Mouse (Mus musculus) limb, embryonic 13.5 days (tissue): Measurements from ENCODE around the gene Ppp1cc. TPM values are rescaled to one million over a fixed set of nuclear protein-coding genes. Genes with fewer than 3 reads are reported as not detected.

Source experiments
- ATAC-seq: fragments of 200-750 bp; cut with Nextera tagmentation; 2 replicates; pipeline ENCODE4 v1.8.0; 2017; ENCODE audit warnings: low read depth, moderate number of reproducible peaks, moderate TSS enrichment; ENCODE audit not compliant: low FRiP score
- H3K27ac ChIP-seq: fragments of 300-500 bp; sonication (generic); 2 replicates; pipeline ENCODE4 v1.5.1; 2015; ENCODE audit warnings: inconsistent platforms, mild to moderate bottlenecking, moderate library complexity
- H3K27me3 ChIP-seq: fragments of 300-500 bp; sonication (generic); 2 replicates; pipeline ENCODE4 v1.6.1; 2015; ENCODE audit warnings: mild to moderate bottlenecking, inconsistent platforms
- H3K36me3 ChIP-seq: fragments of 300-500 bp; sonication (generic); 2 replicates; pipeline ENCODE4 v1.6.1; 2015; ENCODE audit warnings: inconsistent platforms, mild to moderate bottlenecking, moderate library complexity
- H3K4me1 ChIP-seq: fragments of 300-500 bp; sonication (generic); 2 replicates; pipeline ENCODE4 v1.6.1; 2015; ENCODE audit warnings: inconsistent platforms
- H3K4me2 ChIP-seq: fragments of 300-500 bp; sonication (generic); replicated peaks from 2 replicates; pipeline ENCODE4 v1.6.1; 2015; ENCODE audit warnings: inconsistent platforms, mild to moderate bottlenecking, moderate library complexity
- H3K4me3 ChIP-seq: fragments of 300-500 bp; sonication (generic); 2 replicates; pipeline ENCODE4 v1.5.1; 2015; ENCODE audit warnings: moderate library complexity, mild to moderate bottlenecking, inconsistent platforms
- H3K9ac ChIP-seq: fragments of 300-500 bp; sonication (generic); 2 replicates; pipeline ENCODE4 v1.6.1; 2015; ENCODE audit warnings: mild to moderate bottlenecking, inconsistent platforms
- H3K9me3 ChIP-seq: fragments of 300-500 bp; sonication (generic); 2 replicates; pipeline ENCODE4 v1.6.1; 2016; ENCODE audit warnings: inconsistent platforms
- WGBS: fragments of 180-500 bp; shearing (Covaris S2); methylation state at CpG from one replicate; pipeline ENCODE4 v1.1.7; 2015; 5-methylcytosine and 5-hydroxymethylcytosine counted together
- polyA plus RNA-seq: library from polyadenylated mRNA; unstranded; fragments of >200 nt; fragmentation: Nextera tagmentation; extraction: Ambion mirVana; gene quantifications from 2 replicates; pipeline ENCODE4 v1.2.1, GENCODE M21; 2015

Gene Ppp1cc
- polyA plus RNA-seq, result 231 and 235 TPM in 2 replicates

GRCm38 (mm10) chr5:122157827-122158381 lies at the start of gene Ppp1cc:
TSS of gene Ppp1cc (plus strand) at chr5:122158278.
- H3K27ac ChIP-seq, result peak within 1 kb of the TSS; percentile 87
- ATAC-seq, result peak; percentile 90
- no peaks in the 10 kb centered on the region for H3K27me3 ChIP-seq
- peak within 1 kb of the TSS; percentile 95 for H3K4me3 ChIP-seq
- peak within 1 kb of the TSS; percentile 84 for H3K4me2 ChIP-seq
- no peaks in the 10 kb centered on the region for H3K9me3 ChIP-seq
- WGBS, result under 1% methylated on average over 54 of the region's 54 CpGs
- peaks cover 50% of the 10 kb centered on the region for H3K4me1 ChIP-seq
- peak within 1 kb of the TSS; percentile 98 for H3K9ac ChIP-seq
- H3K36me3 ChIP-seq, result peaks cover 23% of the 10 kb centered on the region

GRCm38 (mm10) chr5:122109325-122110060 lies 48.6 kb upstream of the Ppp1cc start:
- WGBS, result 55% methylated on average over 16 of the region's 16 CpGs
- Histone ChIP-seq H3K27me3 (no peaks in the 10 kb centered on the region; the same call in 1 of the 2 replicates), H3K4me1 (no peaks in the 10 kb centered on the region), H3K4me2 (no peak overlapping the region), H3K4me3 (no peak overlapping the region), H3K9me3 (no peaks in the 10 kb centered on the region), H3K27ac (no peak overlapping the region), H3K9ac (no peak overlapping the region), H3K36me3 (no peaks in the 10 kb centered on the region)
- ATAC-seq, result no peak

DNA sequence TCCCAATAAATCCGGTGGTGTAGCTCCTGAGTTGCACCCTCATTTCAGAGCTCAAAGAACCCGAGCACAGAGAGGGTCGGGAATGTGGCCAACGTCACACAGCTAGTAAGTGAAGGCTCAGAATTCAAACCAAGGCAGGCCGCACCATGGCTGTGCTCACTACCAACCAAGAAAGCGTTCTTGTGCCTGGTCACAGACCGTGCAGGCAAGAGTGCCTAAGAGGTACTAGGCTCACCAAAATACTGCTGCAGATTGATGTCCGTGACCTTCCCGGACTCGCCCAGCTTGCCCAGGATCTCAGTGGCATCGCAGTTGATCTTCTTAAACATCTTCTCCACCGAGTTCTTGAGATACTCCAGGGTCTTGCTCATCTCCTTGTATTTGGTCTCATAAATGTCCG lies 47.5 kb upstream of the Ppp1cc start:
- Histone ChIP-seq H3K9me3 (no peaks in the 10 kb centered on the region), H3K27ac (no peak overlapping the region), H3K4me1 (no peaks in the 10 kb centered on the region), H3K27me3 (no peaks in the 10 kb centered on the region; the same call in 1 of the 2 replicates), H3K4me2 (no peak overlapping the region), H3K4me3 (no peak overlapping the region), H3K36me3 (no peaks in the 10 kb centered on the region), H3K9ac (no peak overlapping the region)
- WGBS, result 92% methylated on average over 13 of the region's 13 CpGs
- ATAC-seq, result no peak

DNA sequence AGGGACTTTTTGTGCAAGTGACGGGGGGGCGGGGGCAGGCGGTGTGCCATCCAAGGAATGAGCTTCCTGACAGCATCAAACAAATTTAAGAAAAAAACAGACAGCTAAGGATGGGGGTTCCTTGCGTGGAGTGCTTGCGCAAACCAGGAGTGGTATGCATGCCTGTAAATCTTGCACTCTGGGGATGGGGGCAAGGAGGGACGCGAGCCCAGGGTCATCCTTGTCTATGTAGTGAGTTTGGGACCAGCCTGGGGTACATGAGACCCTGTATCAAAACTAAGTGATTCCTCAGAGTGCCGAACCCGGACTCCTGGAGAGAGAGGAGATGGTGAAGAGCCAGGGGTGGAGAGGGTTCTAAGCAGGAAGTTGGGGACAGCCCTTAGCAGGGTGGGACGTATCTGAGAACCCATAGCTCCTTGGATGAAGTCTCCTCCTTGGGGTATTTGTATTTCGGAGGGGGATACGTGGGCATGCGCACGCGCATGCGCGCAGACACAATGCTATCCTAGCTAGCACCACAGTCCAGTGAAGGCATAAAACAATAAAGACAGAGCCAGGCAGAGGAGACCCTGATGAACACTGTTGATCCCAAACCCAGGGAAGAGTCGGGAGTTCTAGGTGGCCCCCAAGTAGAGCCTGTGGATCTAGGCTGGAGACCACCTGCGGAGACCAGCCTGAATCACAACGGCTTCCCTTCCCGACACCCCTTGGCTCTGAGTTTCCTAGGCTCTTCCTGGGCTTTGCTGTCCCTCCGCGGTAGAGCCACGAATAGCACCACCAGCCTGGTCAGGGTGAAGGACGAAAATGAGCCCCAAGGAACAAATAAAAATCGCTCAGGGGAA lies 46.8 kb upstream of the Ppp1cc start:
- no peak overlapping the region for H3K9ac ChIP-seq
- WGBS, result 65% methylated on average over 26 of the region's 26 CpGs
- H3K4me1 ChIP-seq, result no peaks in the 10 kb centered on the region
- ATAC-seq, result no peak
- no peaks in the 10 kb centered on the region; the same call in 1 of the 2 replicates for H3K27me3 ChIP-seq
- H3K4me2 ChIP-seq, result peak overlapping the region; percentile 17
- H3K9me3 ChIP-seq, result no peaks in the 10 kb centered on the region
- no peak overlapping the region for H3K27ac ChIP-seq
- H3K4me3 ChIP-seq, result no peak overlapping the region
- no peaks in the 10 kb centered on the region for H3K36me3 ChIP-seq

GRCm38 (mm10) chr5:122111933-122112248 lies 46.2 kb upstream of the Ppp1cc start:
- H3K36me3 ChIP-seq, result no peaks in the 10 kb centered on the region
- H3K27me3 ChIP-seq, result no peaks in the 10 kb centered on the region; the same call in 1 of the 2 replicates
- H3K9me3 ChIP-seq, result no peaks in the 10 kb centered on the region
- H3K9ac ChIP-seq, result no peak overlapping the region
- H3K4me2 ChIP-seq, result peak overlapping the region; percentile 17
- no peak for ATAC-seq
- WGBS, result 49% methylated on average over 4 of the region's 4 CpGs
- no peak overlapping the region for H3K4me3 ChIP-seq
- no peak overlapping the region for H3K27ac ChIP-seq
- no peaks in the 10 kb centered on the region for H3K4me1 ChIP-seq

- H3K9ac ChIP-seq, result no peak overlapping the region
- WGBS, result 82% methylated on average over 7 of the region's 7 CpGs
- ATAC-seq, result no peak
- no peaks in the 10 kb centered on the region for H3K4me1 ChIP-seq
- no peak overlapping the region for H3K4me3 ChIP-seq
- no peaks in the 10 kb centered on the region for H3K9me3 ChIP-seq
- no peak overlapping the region for H3K4me2 ChIP-seq
- H3K27me3 ChIP-seq, result no peaks in the 10 kb centered on the region; the same call in 1 of the 2 replicates
- H3K36me3 ChIP-seq, result no peaks in the 10 kb centered on the region
- H3K27ac ChIP-seq, result no peak overlapping the region
These were observed 44.6 kb upstream of the Ppp1cc start for GRCm38 (mm10) chr5:122113450-122113849.

DNA sequence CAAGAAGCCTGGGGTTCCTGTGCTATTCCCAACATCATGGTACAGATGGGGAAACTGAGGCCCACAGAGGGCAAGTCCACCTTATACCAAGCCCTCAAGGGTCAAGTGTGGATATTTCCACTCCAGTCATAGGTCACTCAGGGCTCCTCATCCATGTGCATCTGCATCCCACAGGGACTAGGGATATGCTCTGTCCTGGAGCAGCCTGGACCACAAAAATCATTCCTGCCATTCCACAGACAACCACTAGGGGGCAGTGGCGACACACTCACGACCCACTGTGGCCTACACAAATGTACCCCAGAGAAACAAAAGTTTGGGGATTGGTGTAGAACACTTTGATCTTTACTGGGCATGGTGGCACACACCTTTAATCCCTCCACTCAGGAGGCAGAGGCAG lies 43.9 kb upstream of the Ppp1cc start:
- no peaks in the 10 kb centered on the region for H3K36me3 ChIP-seq
- H3K27ac ChIP-seq, result no peak overlapping the region
- no peaks in the 10 kb centered on the region for H3K9me3 ChIP-seq
- 3% methylated on average over 2 of the region's 2 CpGs for WGBS
- no peak overlapping the region for H3K9ac ChIP-seq
- no peaks in the 10 kb centered on the region for H3K4me1 ChIP-seq
- no peak overlapping the region for H3K4me3 ChIP-seq
- no peak for ATAC-seq
- no peak overlapping the region for H3K4me2 ChIP-seq
- no peaks in the 10 kb centered on the region; the same call in 1 of the 2 replicates for H3K27me3 ChIP-seq

- Histone ChIP-seq H3K4me3 (no peak overlapping the region), H3K27ac (no peak overlapping the region), H3K27me3 (no peaks in the 10 kb centered on the region; the same call in 1 of the 2 replicates), H3K36me3 (no peaks in the 10 kb centered on the region), H3K4me1 (no peaks in the 10 kb centered on the region), H3K9me3 (no peaks in the 10 kb centered on the region), H3K4me2 (no peak overlapping the region), H3K9ac (no peak overlapping the region)
- 91% methylated on average over 9 of the region's 9 CpGs for WGBS
- ATAC-seq, result no peak
These were observed 42.8 kb upstream of the Ppp1cc start for GRCm38 (mm10) chr5:122115266-122115763.

- no peak for ATAC-seq
- Histone ChIP-seq H3K9ac (no peak overlapping the region), H3K4me3 (no peak overlapping the region), H3K9me3 (no peaks in the 10 kb centered on the region), H3K4me1 (no peaks in the 10 kb centered on the region), H3K36me3 (no peaks in the 10 kb centered on the region), H3K4me2 (no peak overlapping the region), H3K27ac (no peak overlapping the region), H3K27me3 (no peaks in the 10 kb centered on the region; the same call in 1 of the 2 replicates)
- WGBS, result 83% methylated on average over 6 of the region's 6 CpGs
These were observed 41.8 kb upstream of the Ppp1cc start for GRCm38 (mm10) chr5:122116243-122116642.

DNA sequence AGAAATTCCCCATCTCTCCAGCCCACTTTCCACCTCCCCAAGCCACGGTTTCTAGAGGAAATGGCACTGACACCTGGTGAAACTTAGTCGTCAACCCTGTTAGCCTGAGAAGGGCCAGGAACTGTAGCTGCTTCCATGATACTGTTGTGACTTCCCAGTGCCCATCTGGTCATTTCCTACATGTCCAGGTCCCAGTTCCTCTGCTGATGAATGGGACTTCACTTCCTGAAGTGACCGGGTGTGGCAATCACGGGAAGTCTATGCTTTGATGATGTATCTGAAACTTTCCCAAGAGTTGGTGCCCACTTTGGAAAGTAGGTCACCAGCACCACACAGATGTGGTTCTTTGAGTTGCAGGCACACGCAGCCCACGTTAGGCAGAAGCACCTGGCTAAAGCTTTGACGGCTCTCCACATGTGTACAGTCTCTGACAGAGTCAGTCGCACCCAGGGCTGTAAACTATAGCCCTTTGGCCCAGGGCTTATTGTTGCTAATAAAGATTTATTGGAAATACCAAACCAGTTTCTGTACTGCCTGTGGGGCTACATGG lies 32.8 kb upstream of the Ppp1cc start:
- H3K27ac ChIP-seq, result no peak overlapping the region
- no peaks in the 10 kb centered on the region for H3K27me3 ChIP-seq
- no peak for ATAC-seq
- no peak overlapping the region for H3K4me2 ChIP-seq
- H3K4me1 ChIP-seq, result peaks cover 7% of the 10 kb centered on the region; the same call in 1 of the 2 replicates
- WGBS, result 44% methylated on average over 8 of the region's 8 CpGs
- no peak overlapping the region for H3K9ac ChIP-seq
- H3K9me3 ChIP-seq, result no peaks in the 10 kb centered on the region
- no peak overlapping the region for H3K4me3 ChIP-seq
- H3K36me3 ChIP-seq, result no peaks in the 10 kb centered on the region

DNA sequence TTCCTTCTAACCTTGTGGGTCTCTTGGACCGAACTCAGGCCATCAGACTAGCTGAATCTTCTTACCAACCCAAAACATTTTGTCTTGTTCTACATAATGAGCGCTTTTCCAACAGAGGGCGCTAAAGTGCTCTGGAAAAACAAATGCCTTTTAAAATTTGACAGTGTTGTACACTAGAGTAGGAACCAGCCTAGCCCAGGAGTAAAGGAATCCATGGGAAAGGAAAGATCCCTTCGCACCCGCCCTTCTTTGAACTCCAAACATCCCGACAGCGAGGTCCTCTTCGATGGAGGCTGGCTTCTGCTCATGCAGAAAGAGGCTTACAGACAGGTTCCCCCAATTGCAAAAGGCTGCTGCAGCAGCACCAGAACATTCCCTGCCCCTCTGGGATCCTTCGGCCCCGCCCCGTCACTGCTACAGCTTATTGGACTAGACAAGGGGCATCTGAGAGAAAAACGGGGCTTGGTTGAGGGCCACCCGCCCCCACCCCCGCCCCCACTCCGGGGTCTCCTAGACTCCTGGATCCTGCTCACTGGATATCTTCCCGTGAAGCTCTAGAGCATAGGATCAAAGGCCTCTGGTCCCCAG lies 28.9 kb upstream of the Ppp1cc start:
- WGBS, result 27% methylated on average over 16 of the region's 16 CpGs

More for the DNA sequence above, 28.9 kb upstream of the Ppp1cc start:
- ATAC-seq, result peak; percentile 60; the same call in 1 of the 2 replicates
- H3K9ac ChIP-seq, result peak overlapping the region; percentile 45
- no peaks in the 10 kb centered on the region for H3K36me3 ChIP-seq
- H3K4me3 ChIP-seq, result no peak overlapping the region
- H3K4me1 ChIP-seq, result peaks cover 19% of the 10 kb centered on the region
- H3K27me3 ChIP-seq, result peaks cover 7% of the 10 kb centered on the region; the same call in 1 of the 2 replicates
- H3K9me3 ChIP-seq, result no peaks in the 10 kb centered on the region
- peak overlapping the region; percentile 38 for H3K4me2 ChIP-seq
- H3K27ac ChIP-seq, result no peak overlapping the region
